Mouse (Mus musculus): ENCODE data around the gene H2afv.

DNA sequence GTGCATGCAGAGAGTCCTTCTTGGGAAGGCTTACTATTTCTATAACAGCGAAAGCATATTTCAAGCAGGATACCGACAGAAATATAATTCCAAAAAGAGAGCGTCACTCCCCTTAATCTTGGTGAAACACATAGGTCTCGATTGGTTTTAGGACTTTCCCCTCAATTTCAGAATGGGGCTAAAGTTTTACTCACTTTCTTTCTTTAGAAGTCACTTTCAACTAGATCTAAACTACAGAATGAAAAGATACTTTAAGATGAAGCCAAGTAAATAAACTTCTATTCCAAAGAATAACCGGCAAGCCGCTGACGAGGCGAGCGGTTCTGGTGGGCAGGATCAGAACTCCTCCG, 541 bp downstream of the H2afv start:
- TF ChIP-seq EP300 (IDR thresholded peaks at IDR 0.05; ENCODE audit: low read length), result no peak
- TF ChIP-seq POLR2A (IDR thresholded peaks at IDR 0.05; ENCODE audit: low read depth, low read length), result no peak
- TF ChIP-seq USF2 (conservative IDR thresholded peaks at IDR 0.05; ENCODE audit: low read depth, low read length), result no peak
- no peak for TF ChIP-seq ZNF384 (IDR thresholded peaks at IDR 0.05; ENCODE audit: low read depth, low read length)
- TF ChIP-seq SMC3 (IDR thresholded peaks at IDR 0.05; ENCODE audit: low read depth, low read length), result no peak
- TF ChIP-seq CTCF (conservative IDR thresholded peaks at IDR 0.05 in 1 of 2, IDR thresholded peaks at IDR 0.05 in 1 of 2; ENCODE audit: low read depth in 2 of 2, low read length in 2 of 2), result no peak
- no peak for TF ChIP-seq JUND (conservative IDR thresholded peaks at IDR 0.05; ENCODE audit: low read depth, low read length)
- TF ChIP-seq MEF2A (IDR thresholded peaks at IDR 0.05; ENCODE audit: borderline replicate concordance, low read depth, low read length), result no peak
- TF ChIP-seq TCF12 (IDR thresholded peaks at IDR 0.05; ENCODE audit: low read depth, low read length), result no peak
- TF ChIP-seq E2F4 (IDR thresholded peaks at IDR 0.05; ENCODE audit: insufficient replicate concordance, low read depth, low read length), result no peak
- TF ChIP-seq ZC3H11A (IDR thresholded peaks at IDR 0.05; ENCODE audit: low read depth, low read length), result no peak
- TF ChIP-seq BHLHE40 (IDR thresholded peaks at IDR 0.05; ENCODE audit: low read depth, low read length), result no peak
- TF ChIP-seq USF1 (IDR thresholded peaks at IDR 0.05; ENCODE audit: low read depth, low read length), result no peak
- TF ChIP-seq SIN3A (IDR thresholded peaks at IDR 0.05; ENCODE audit: low read length), result no peak

Data from CH12.LX (cell line).